Mouse (Mus musculus) c-Kit-positive CD71-positive TER-119-negative erythroid progenitor cells, embryonic 14.5 days (primary cell): ENCODE results near the gene Olfr193.
"Not testable (repeated sequence)": the region's sequence is repeated elsewhere in the genome, so short reads cannot be mapped to it uniquely, and the experiment has no call there.

Source experiments
- DNase-seq: peaks from one replicate; pipeline ENCODE4 v3.0.0-alpha.2; 2013; ENCODE audit warnings: low read depth

Olfr193 gene

DNA sequence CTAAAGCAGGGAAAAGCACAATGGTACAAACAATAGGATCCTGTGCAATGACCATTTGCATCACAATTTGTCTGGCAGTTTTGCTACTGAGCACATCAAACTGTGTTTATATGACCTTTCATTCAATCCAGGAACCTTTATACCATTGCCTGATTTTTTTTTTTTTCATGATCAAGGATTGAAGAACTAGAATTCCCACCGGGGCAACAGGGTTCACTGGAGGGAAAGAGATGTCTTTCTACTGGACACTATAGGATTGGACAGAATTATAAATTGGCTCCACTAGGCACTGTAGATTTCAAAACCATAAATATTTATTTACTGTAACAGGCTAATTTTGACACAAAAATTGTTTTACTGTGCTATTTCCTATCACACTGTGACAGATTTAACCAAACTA is at the start of gene Olfr193:
TSS of gene Olfr193 (minus strand) at position 101 of the 400 bp plus-strand sequence.
- DNase-seq: no peak

DNA sequence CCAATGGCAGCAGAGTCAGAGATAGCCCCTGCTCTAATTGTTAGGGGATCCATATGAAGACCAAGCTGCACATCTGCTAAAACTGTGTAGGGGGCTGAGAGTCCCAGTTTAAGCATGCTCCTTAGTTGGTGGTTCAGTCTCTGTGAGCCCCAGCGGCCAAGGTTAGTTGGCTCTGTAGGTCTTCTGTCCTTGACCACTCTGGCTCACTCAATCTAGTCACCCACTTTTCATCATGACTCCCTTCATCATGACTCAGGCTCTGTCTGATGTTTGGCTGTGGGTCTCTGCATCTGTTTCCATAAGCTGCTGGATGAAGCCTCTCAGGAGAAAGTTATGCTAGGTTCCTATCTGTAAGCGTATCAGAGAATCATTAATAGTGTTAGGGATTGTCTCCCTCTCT is 40.3 kb upstream of the Olfr193 start:
- no peak for DNase-seq

DNA sequence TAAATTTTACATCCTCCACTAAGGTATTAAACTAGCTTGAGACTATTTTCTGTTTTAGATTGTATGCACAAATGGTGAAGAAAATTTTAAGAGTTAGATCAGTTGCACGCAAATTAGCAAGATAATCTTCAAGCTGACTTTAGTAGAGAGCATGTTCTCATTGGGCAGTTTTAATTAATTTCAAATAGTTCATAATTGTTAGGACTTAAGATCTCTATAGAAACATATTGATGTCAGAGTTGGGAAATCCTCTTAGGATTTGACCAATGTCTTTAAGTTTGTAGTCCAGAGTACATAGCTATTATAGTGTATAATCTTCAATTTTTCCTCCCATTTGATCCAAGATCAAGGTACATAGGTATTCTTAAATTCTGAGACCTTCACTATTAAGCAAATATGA is 35.1 kb upstream of the Olfr193 start, which contains the start of gene Olfr195:
TSS of gene Olfr195 (plus strand) at position 301 of the 400 bp plus-strand sequence.
- DNase-seq: no peak

DNA sequence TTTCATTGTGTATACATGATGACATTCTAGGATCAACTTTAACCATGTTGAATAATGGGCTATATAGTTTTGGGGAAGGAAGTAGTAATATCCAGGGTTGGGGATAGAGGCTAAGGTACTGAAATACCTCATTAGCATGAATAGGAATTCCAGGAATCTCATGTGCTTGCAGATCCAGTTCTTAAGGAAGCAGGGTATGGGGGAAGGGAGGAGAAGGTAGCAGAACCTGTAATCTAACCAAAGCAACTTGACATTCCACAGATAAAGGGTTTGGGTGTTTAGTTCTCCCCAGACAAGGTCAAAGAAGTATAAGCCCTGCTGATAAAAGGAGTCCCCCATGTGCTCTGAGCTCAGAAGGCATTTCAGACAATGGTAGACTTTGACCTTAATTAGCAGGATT is 29.4 kb upstream of the Olfr193 start:
- no peak for DNase-seq

DNA sequence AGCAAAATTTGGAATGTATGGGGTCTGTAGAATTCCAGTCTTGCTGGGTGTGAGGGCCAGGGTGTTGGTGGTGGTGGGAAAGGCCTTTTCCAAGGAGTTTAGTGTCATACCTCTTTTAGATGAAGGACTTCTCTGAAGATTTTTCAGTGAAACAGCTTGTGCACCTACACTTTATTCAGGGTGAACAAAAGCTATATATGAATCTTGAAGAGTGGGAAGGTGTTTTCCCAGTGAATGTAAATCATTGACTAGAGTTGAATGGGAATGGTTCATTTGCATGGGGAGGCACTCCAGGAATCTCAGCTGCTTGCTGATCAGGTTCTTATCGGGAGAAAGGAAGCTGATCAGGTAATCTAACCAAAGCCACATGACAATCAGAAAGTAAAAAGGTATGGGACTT is 19.1 kb upstream of the Olfr193 start:
- no peak for DNase-seq

DNA sequence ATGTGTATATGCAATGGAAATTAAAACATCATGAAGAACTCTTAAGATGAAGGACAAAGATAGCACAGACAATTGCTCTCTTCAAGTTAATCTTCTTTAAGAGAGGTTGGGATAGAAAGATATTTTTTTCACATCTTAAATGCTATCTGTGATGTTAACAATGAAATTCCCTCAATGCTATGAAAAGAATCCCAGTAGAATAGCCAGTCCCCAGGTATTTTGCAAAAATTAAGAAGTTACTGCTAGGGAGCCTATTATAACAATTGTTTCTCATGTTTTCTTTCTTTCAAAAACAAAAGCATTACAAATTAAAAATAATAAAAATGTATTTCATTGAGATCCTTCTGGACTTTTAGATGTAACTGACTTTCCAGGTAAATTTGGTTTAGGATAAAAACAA is 9.3 kb upstream of the Olfr193 start, which contains the start of gene Olfr194:
TSS of gene Olfr194 (minus strand) at position 101 of the 400 bp plus-strand sequence.
- no peak for DNase-seq

DNA sequence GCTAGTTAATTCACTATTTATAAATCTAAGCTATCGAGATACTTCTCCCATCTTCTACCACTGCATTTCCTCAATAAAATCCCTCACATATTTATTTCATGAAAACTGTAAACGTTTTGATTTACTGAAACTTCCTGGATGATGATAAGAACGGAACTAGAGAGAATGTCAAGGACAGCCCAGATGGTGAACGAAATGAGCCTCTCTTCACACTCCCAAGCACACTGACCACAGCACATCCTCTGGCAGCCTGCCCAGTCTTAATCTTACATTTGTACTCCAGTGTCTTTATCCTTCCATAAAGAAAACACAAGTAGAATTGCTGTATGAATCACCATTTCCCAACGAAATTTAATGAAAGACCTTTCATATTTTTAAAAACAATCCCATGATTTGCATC is 3.2 kb downstream of the Olfr193 start:
- DNase-seq: not testable (repeated sequence)

DNA sequence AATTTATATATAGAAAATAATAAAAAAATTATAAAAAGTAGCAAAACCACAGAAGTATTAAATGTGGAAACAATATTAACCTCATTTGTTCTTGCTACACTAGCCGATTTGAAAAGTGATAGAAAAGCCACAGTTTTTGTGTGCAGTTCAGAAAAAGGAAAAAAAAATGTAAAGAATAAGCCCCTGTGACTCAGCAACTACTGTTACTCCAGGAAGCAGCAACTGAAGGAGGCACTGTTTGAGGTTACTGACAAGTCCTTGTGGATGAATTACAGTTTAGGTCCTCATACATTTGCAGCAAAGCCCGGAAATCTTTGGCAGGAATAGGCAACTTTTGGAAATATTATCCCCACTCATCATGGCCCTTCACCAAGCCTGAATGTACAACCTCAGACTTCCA is 6.4 kb downstream of the Olfr193 start:
- no peak for DNase-seq

DNA sequence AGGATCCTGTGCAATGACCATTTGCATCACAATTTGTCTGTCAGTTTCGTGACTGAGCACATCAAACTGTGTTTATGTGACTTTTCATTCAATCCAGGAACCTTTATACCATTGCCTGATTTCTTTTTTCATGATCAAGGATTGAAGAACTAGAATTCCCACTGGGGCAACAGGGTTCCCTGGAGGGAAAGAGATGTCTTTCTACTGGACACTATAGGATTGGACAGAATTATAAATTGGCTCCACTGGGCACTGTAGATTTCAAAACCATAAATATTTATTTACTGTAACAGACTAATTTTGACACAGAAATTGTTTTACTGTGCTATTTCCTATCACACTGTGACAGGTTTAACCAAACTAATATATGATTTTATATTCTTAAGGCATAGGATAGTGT is 22.0 kb downstream of the Olfr193 start, which contains the start of gene Olfr191:
TSS of gene Olfr191 (minus strand) at position 101 of the 400 bp plus-strand sequence.
- DNase-seq: not testable (repeated sequence)

DNA sequence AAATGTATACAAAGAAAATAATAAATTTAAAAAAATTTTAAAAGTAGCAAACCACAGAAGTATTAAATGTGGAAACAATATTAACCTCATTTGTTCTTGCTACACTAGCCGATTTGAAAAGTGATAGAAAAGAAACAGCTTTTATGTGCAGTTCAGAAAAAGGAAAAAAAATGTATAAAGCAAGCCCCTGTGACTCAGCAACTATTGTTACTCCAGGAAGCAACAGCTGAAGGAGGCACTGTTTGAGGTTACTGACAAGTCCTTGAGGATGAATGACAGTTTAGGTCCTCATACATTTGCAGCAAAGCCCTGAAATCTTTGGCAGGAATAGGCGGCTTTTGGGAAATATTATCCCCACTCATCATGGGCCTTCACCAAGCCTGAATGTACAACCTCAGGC is 30.6 kb downstream of the Olfr193 start:
- DNase-seq: not testable (repeated sequence)

DNA sequence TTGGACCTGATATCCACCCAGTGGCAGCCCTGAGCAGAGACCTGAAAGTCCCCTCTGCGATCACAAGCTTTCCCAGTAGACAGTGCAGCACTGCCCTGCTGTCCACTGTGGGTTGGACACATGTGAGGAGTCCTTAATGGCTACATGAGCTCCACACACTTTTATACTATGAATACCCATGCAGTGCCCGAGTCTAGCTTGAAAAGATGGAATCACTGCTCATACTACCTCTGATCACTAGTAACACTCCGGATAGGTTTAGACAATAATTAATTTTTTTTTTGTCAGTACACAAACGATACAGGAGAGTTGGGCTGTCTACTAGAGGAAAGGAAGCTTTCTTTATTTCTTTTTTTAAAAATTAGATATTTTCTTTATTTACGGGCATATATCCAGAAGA is 33.8 kb downstream of the Olfr193 start, which contains the start of gene Olfr190:
TSS of gene Olfr190 (minus strand) at position 101 of the 400 bp plus-strand sequence.
- DNase-seq: no peak

DNA sequence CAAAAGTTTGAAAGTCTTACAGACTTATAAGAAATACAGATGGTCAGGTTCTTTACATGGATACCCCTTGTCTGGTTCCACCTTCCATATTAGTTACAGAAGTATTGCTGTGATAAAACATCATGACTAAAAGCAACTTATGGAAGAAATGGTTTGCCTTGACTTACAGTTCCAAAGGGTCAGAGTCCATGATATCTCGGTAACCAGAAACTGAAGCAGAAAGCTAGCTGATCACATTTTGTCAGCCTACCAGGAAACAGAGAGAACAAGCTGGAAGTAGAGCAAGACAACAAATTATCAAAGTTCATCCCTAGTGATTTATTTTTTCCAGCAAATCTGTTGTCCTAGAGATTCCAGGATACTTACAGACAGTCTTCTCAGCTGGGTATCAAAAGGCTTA is 38.2 kb downstream of the Olfr193 start:
- DNase-seq: no peak

DNA sequence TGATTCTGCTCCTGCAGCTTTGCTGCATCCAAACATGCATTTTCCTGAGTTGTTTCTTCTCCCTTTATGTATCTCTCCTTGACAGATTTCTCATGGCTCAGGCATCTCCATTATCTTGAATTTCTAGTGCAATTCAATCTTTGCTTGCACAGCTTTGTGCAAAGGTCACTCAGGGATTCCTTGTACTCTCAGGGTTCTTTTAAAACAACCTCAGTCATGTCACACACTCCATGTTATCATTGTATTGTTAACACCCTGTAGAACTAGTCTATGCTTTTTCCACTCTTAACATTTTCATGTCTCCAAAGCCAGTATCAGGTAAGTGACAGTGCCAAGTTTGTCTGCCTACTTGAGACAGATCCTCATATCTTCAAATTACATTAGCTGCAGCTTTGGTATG is 39.9 kb downstream of the Olfr193 start:
- no peak for DNase-seq

DNA sequence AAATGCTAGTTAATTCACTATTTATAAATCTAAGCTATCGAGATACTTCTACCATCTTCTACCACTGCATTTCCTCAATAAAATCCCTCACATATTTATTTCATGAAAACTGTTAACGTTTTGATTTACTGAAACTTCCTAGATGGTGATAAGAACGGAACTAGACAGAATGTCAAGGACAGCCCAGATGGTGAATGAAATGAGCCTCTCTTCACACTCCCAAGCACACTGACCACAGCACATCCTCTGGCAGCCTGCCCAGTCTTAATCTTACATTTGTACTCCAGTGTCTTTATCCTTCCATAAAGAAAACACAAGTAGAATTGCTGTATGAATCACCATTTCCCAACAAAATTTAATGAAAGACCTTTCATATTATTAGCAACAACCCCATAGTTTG is 49.3 kb downstream of the Olfr193 start:
- DNase-seq: not testable (repeated sequence)
